Mouse (Mus musculus) lung, embryonic 15.5 days (tissue): ENCODE results near the gene Igf1. TPM values are rescaled to one million over a fixed set of nuclear protein-coding genes. Genes with fewer than 3 reads are reported as not detected.

Experiments
- ATAC-seq: fragments of 200-750 bp; cut with Nextera tagmentation; 2 replicates; pipeline ENCODE4 v1.8.0; 2017; ENCODE audit warnings: moderate number of reproducible peaks, borderline replicate concordance; ENCODE audit not compliant: low FRiP score, low TSS enrichment; ENCODE audit errors: extremely low read depth
- H3K27ac ChIP-seq: fragments of 300-500 bp; sonication (generic); 2 replicates; pipeline ENCODE4 v1.5.1; 2015; ENCODE audit warnings: moderate library complexity, mild to moderate bottlenecking, inconsistent platforms
- H3K27me3 ChIP-seq: fragments of 300-500 bp; sonication (generic); 2 replicates; pipeline ENCODE4 v1.6.1; 2015; ENCODE audit warnings: inconsistent platforms
- H3K36me3 ChIP-seq: fragments of 300-500 bp; sonication (generic); 2 replicates; pipeline ENCODE4 v1.6.1; 2015; ENCODE audit warnings: inconsistent platforms
- H3K4me1 ChIP-seq: fragments of 300-500 bp; sonication (generic); 2 replicates; pipeline ENCODE4 v1.6.1; 2015; ENCODE audit warnings: inconsistent platforms
- H3K4me2 ChIP-seq: fragments of 300-500 bp; sonication (generic); 2 replicates; pipeline ENCODE4 v1.6.1; 2015; ENCODE audit warnings: inconsistent platforms, mild to moderate bottlenecking, moderate library complexity
- H3K4me3 ChIP-seq: fragments of 300-500 bp; sonication (generic); 2 replicates; pipeline ENCODE4 v1.5.1; 2015; ENCODE audit warnings: mild to moderate bottlenecking, inconsistent platforms
- H3K9ac ChIP-seq: fragments of 300-500 bp; sonication (generic); 2 replicates; pipeline ENCODE4 v1.6.1; 2015; ENCODE audit warnings: inconsistent platforms
- H3K9me3 ChIP-seq: fragments of 300-500 bp; sonication (generic); 2 replicates; pipeline ENCODE4 v1.6.1; 2016; ENCODE audit warnings: inconsistent platforms
- WGBS: fragments of 180-500 bp; shearing (Covaris S2); methylation state at CpG from one replicate; pipeline ENCODE4 v1.1.7; 2015; 5-methylcytosine and 5-hydroxymethylcytosine counted together
- polyA plus RNA-seq: library from polyadenylated mRNA; unstranded; fragments of >200 nt; fragmentation: Nextera tagmentation; extraction: Ambion mirVana; gene quantifications from 2 replicates; pipeline ENCODE4 v1.2.1, GENCODE M21; 2015

Gene Igf1
- polyA plus RNA-seq, 1 experiment from 2014 or later: 77.1 TPM

- peaks cover 18% of the 10 kb centered on the region; the same call in 1 of the 2 replicates for H3K27me3 ChIP-seq
- no peaks in the 10 kb centered on the region for H3K9me3 ChIP-seq
- H3K36me3 ChIP-seq: no peaks in the 10 kb centered on the region
- H3K4me2 ChIP-seq: no peak overlapping the region
- H3K27ac ChIP-seq: no peak overlapping the region
- H3K4me3 ChIP-seq: no peak overlapping the region
- no peak for ATAC-seq
- no peak overlapping the region for H3K9ac ChIP-seq
- H3K4me1 ChIP-seq: peaks cover 44% of the 10 kb centered on the region
- 54% methylated on average over 7 of the region's 7 CpGs for WGBS
Observed at GRCm38 (mm10) chr10:87862899-87863298, 4.8 kb downstream of the Igf1 start.

GRCm38 (mm10) chr10:87863326-87863725 lies 5.3 kb downstream of the Igf1 start:
- 59% methylated on average over 4 of the region's 4 CpGs for WGBS
- no peak for ATAC-seq
- H3K4me1 ChIP-seq: peaks cover 40% of the 10 kb centered on the region
- peaks cover 14% of the 10 kb centered on the region; the same call in 1 of the 2 replicates for H3K27me3 ChIP-seq
- no peaks in the 10 kb centered on the region for H3K36me3 ChIP-seq
- no peak overlapping the region for H3K4me3 ChIP-seq
- H3K9ac ChIP-seq: no peak overlapping the region
- H3K27ac ChIP-seq: no peak overlapping the region
- no peak overlapping the region for H3K4me2 ChIP-seq
- H3K9me3 ChIP-seq: no peaks in the 10 kb centered on the region

- 87% methylated on average over 9 of the region's 9 CpGs for WGBS
- ATAC-seq: no peak
- Histone ChIP-seq H3K36me3 (no peaks in the 10 kb centered on the region), H3K9me3 (no peaks in the 10 kb centered on the region), H3K9ac (no peak overlapping the region), H3K27me3 (peaks cover 21% of the 10 kb centered on the region; the same call in 1 of the 2 replicates), H3K4me3 (no peak overlapping the region), H3K4me1 (peaks cover 28% of the 10 kb centered on the region), H3K4me2 (no peak overlapping the region), H3K27ac (no peak overlapping the region)
Observed at GRCm38 (mm10) chr10:87865712-87866111, 7.6 kb downstream of the Igf1 start.

GRCm38 (mm10) chr10:87866448-87866847 lies 8.4 kb downstream of the Igf1 start:
- no peak overlapping the region for H3K27ac ChIP-seq
- peak; percentile 55; the same call in 1 of the 2 replicates for ATAC-seq

GRCm38 (mm10) chr10:87867217-87867616 lies 9.2 kb downstream of the Igf1 start:
- no peaks in the 10 kb centered on the region for H3K9me3 ChIP-seq
- peaks cover 29% of the 10 kb centered on the region for H3K4me1 ChIP-seq
- no peak overlapping the region for H3K4me2 ChIP-seq
- WGBS: 45% methylated on average over 2 of the region's 2 CpGs
- H3K9ac ChIP-seq: no peak overlapping the region
- H3K4me3 ChIP-seq: no peak overlapping the region
- no peak for ATAC-seq
- H3K27me3 ChIP-seq: peaks cover 15% of the 10 kb centered on the region; the same call in 1 of the 2 replicates
- H3K27ac ChIP-seq: no peak overlapping the region
- no peaks in the 10 kb centered on the region for H3K36me3 ChIP-seq

More at GRCm38 (mm10) chr10:87866448-87866847, 8.4 kb downstream of the Igf1 start:
- no peaks in the 10 kb centered on the region for H3K9me3 ChIP-seq
- no peak overlapping the region for H3K4me3 ChIP-seq
- peaks cover 22% of the 10 kb centered on the region for H3K4me1 ChIP-seq
- no peak overlapping the region for H3K4me2 ChIP-seq
- 18% methylated on average over 8 of the region's 8 CpGs for WGBS
- peaks cover 14% of the 10 kb centered on the region; the same call in 1 of the 2 replicates for H3K27me3 ChIP-seq
- no peaks in the 10 kb centered on the region for H3K36me3 ChIP-seq
- no peak overlapping the region for H3K9ac ChIP-seq

GRCm38 (mm10) chr10:87867631-87868030 lies 9.6 kb downstream of the Igf1 start:
- no peaks in the 10 kb centered on the region for H3K9me3 ChIP-seq
- no peak overlapping the region for H3K4me3 ChIP-seq
- no peak overlapping the region for H3K27ac ChIP-seq
- H3K9ac ChIP-seq: no peak overlapping the region
- H3K4me2 ChIP-seq: no peak overlapping the region
- H3K27me3 ChIP-seq: peaks cover 19% of the 10 kb centered on the region; the same call in 1 of the 2 replicates
- H3K4me1 ChIP-seq: peaks cover 30% of the 10 kb centered on the region
- WGBS: 62% methylated on average over 4 of the region's 4 CpGs
- H3K36me3 ChIP-seq: no peaks in the 10 kb centered on the region
- ATAC-seq: no peak

- peaks cover 27% of the 10 kb centered on the region for H3K4me1 ChIP-seq
- no peak overlapping the region for H3K4me3 ChIP-seq
- no peak for ATAC-seq
- H3K9ac ChIP-seq: no peak overlapping the region
- no peaks in the 10 kb centered on the region for H3K9me3 ChIP-seq
- H3K4me2 ChIP-seq: no peak overlapping the region
- H3K27ac ChIP-seq: no peak overlapping the region
- H3K36me3 ChIP-seq: no peaks in the 10 kb centered on the region
- H3K27me3 ChIP-seq: peaks cover 23% of the 10 kb centered on the region; the same call in 1 of the 2 replicates
- 78% methylated on average over 9 of the region's 9 CpGs for WGBS
Observed at GRCm38 (mm10) chr10:87868349-87869053, 10.4 kb downstream of the Igf1 start.

GRCm38 (mm10) chr10:87869151-87869550 lies 11.1 kb downstream of the Igf1 start:
- Histone ChIP-seq H3K4me1 (peaks cover 27% of the 10 kb centered on the region), H3K9me3 (no peaks in the 10 kb centered on the region), H3K27ac (no peak overlapping the region), H3K9ac (no peak overlapping the region), H3K4me2 (no peak overlapping the region), H3K4me3 (no peak overlapping the region), H3K36me3 (no peaks in the 10 kb centered on the region), H3K27me3 (peaks cover 25% of the 10 kb centered on the region; the same call in 1 of the 2 replicates)
- WGBS: 66% methylated on average over 2 of the region's 2 CpGs
- ATAC-seq: no peak

GRCm38 (mm10) chr10:87869691-87870090 lies 11.6 kb downstream of the Igf1 start:
- Histone ChIP-seq H3K4me2 (no peak overlapping the region), H3K9me3 (no peaks in the 10 kb centered on the region), H3K27me3 (peaks cover 25% of the 10 kb centered on the region; the same call in 1 of the 2 replicates), H3K36me3 (no peaks in the 10 kb centered on the region), H3K4me1 (peaks cover 27% of the 10 kb centered on the region), H3K4me3 (no peak overlapping the region), H3K27ac (no peak overlapping the region), H3K9ac (no peak overlapping the region)
- WGBS: 68% methylated on average over 1 of the region's 1 CpGs
- ATAC-seq: no peak

GRCm38 (mm10) chr10:87871863-87872647 lies 14.0 kb downstream of the Igf1 start:
- H3K9ac ChIP-seq: no peak overlapping the region
- no peaks in the 10 kb centered on the region for H3K9me3 ChIP-seq
- peaks cover 17% of the 10 kb centered on the region for H3K4me1 ChIP-seq
- peaks cover 25% of the 10 kb centered on the region; the same call in 1 of the 2 replicates for H3K27me3 ChIP-seq
- H3K4me2 ChIP-seq: no peak overlapping the region
- peak; percentile 89 for ATAC-seq
- peak overlapping the region; percentile 79 for H3K27ac ChIP-seq
- WGBS: 9% methylated on average over 8 of the region's 8 CpGs
- no peak overlapping the region for H3K4me3 ChIP-seq
- H3K36me3 ChIP-seq: no peaks in the 10 kb centered on the region

GRCm38 (mm10) chr10:87872854-87873253 lies 14.8 kb downstream of the Igf1 start:
- H3K27ac ChIP-seq: peak overlapping the region; percentile 29; the same call in 1 of the 2 replicates
- H3K4me1 ChIP-seq: peaks cover 17% of the 10 kb centered on the region
- H3K9ac ChIP-seq: no peak overlapping the region
- H3K36me3 ChIP-seq: no peaks in the 10 kb centered on the region
- H3K9me3 ChIP-seq: no peaks in the 10 kb centered on the region
- H3K4me2 ChIP-seq: no peak overlapping the region
- H3K27me3 ChIP-seq: peaks cover 25% of the 10 kb centered on the region; the same call in 1 of the 2 replicates
- H3K4me3 ChIP-seq: no peak overlapping the region
- ATAC-seq: no peak
- WGBS: 57% methylated on average over 5 of the region's 5 CpGs

GRCm38 (mm10) chr10:87873516-87873915 lies 15.5 kb downstream of the Igf1 start:
- no peaks in the 10 kb centered on the region for H3K36me3 ChIP-seq
- no peak for ATAC-seq

More at GRCm38 (mm10) chr10:87873516-87873915, 15.5 kb downstream of the Igf1 start:
- Histone ChIP-seq H3K27ac (no peak overlapping the region), H3K27me3 (peaks cover 25% of the 10 kb centered on the region; the same call in 1 of the 2 replicates), H3K4me2 (no peak overlapping the region), H3K9me3 (no peaks in the 10 kb centered on the region), H3K4me3 (no peak overlapping the region), H3K4me1 (peaks cover 17% of the 10 kb centered on the region), H3K9ac (no peak overlapping the region)
- 92% methylated on average over 3 of the region's 3 CpGs for WGBS
